Comparison of ENCODE assay signal across 8 mouse cellular contexts in the genomic region with DNA sequence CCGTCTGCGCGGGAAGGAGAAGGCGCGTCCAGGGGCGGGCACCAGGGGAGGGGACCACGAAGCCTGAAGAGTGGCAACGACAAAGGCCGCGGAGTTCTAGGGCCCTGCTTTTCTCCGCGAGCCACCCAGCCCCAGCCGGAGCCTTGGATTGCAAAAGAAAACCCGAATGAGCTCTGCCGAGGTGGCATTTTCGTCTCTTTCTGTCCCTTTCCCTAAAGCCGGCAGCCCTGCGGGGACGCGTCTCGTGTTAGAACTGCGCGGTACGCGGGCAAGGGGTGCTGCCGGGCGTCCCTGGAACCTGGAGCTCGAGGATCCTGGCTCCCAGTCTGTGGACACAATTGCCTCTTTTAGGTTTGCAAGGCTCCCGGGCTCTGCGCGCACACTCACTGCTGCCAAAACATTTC.
DNase-seq lines count a peak whose midpoint lies in the region; ATAC-seq lines count a peak whose summit lies in the region.

No protein-coding gene starts in this region.

- H3K4me3 ChIP-seq in hindbrain, embryonic 12.5 days, result peak overlapping the region; percentile 21
- peak overlapping the region; percentile 22 for H3K4me3 ChIP-seq in neural tube, embryonic 11.5 days (ENCODE audit: low read depth, low read length)

- WGBS in hindbrain, embryonic 12.5 days, result under 1% methylated on average over 31 of the region's 31 CpGs
- WGBS in neural tube, embryonic 11.5 days, result under 1% methylated on average over 31 of the region's 31 CpGs

- peak; percentile 9 for DNase-seq in adrenal gland, postnatal 14 days
- no peak for DNase-seq in adrenal gland, postnatal 4 days (ENCODE audit: low spot score in 2 of 2)
- DNase-seq in testis, postnatal 10 days (ENCODE audit: low spot score), result peak; percentile 39
- DNase-seq in testis, postnatal 14 days (ENCODE audit: low spot score), result no peak
- peak; percentile 65 for DNase-seq in neural tube, embryonic 11.5 days (ENCODE audit: low spot score)
- DNase-seq in urinary bladder, postnatal 25 days (ENCODE audit: low spot score), result no peak

- no peaks in the 10 kb centered on the region for H3K9me3 ChIP-seq in hindbrain, embryonic 12.5 days (replicated peaks)
- no peaks in the 10 kb centered on the region for H3K9me3 ChIP-seq in neural tube, embryonic 11.5 days (ENCODE audit: control insufficient read depth, low read length)

- H3K27ac ChIP-seq in hindbrain, embryonic 12.5 days, result peak overlapping the region; percentile 67; the same call in 1 of the 2 replicates
- H3K27ac ChIP-seq in neural tube, embryonic 11.5 days (ENCODE audit: low read depth, low read length), result no peak overlapping the region

- H3K4me2 ChIP-seq in hindbrain, embryonic 12.5 days (replicated peaks), result peak overlapping the region; percentile 45
- peak overlapping the region; percentile 50 for H3K4me2 ChIP-seq in neural tube, embryonic 11.5 days (ENCODE audit: low read depth)

- peaks cover 79% of the 10 kb centered on the region for H3K27me3 ChIP-seq in hindbrain, embryonic 12.5 days
- peaks cover 9% of the 10 kb centered on the region; the same call in 1 of the 2 replicates for H3K27me3 ChIP-seq in neural tube, embryonic 11.5 days (ENCODE audit: control insufficient read depth, insufficient read depth, low read length)

- H3K36me3 ChIP-seq in hindbrain, embryonic 12.5 days, result no peaks in the 10 kb centered on the region
- H3K36me3 ChIP-seq in neural tube, embryonic 11.5 days (ENCODE audit: control insufficient read depth, insufficient read depth, low read length), result no peaks in the 10 kb centered on the region

- peak overlapping the region; percentile 42; the same call in 1 of the 2 replicates for H3K9ac ChIP-seq in hindbrain, embryonic 12.5 days
- peak overlapping the region; percentile 58 for H3K9ac ChIP-seq in neural tube, embryonic 11.5 days (ENCODE audit: low read length)

- ATAC-seq in hindbrain, embryonic 12.5 days (ENCODE audit: low FRiP score), result peak; percentile 8; the same call in 1 of the 2 replicates
- peak; percentile 35; the same call in 1 of the 2 replicates for ATAC-seq in neural tube, embryonic 11.5 days (ENCODE audit: insufficient read depth, low FRiP score, low TSS enrichment)
- no peak for ATAC-seq in monocyte, adult 5-6 weeks (replicated peaks; ENCODE audit: insufficient number of reproducible peaks, low FRiP score, low TSS enrichment, poor library complexity, severe bottlenecking)

- peaks cover 13% of the 10 kb centered on the region for H3K4me1 ChIP-seq in hindbrain, embryonic 12.5 days
- H3K4me1 ChIP-seq in neural tube, embryonic 11.5 days (ENCODE audit: control insufficient read depth, insufficient read depth, low read length), result 0 out of 2 replicates have a peak, but pooled peaks cover 13% of the 10 kb centered on the region

Comparison
In these comparisons a context has a peak if more than half of its experiments do, and no peak if none do; other contexts are left out.
1. DNase-seq: peak in adrenal gland, postnatal 14 days (single experiment), testis, postnatal 10 days (single experiment) and neural tube, embryonic 11.5 days (single experiment); none in adrenal gland, postnatal 4 days (0 of 2), testis, postnatal 14 days (single experiment) and urinary bladder, postnatal 25 days (single experiment).